Mouse (Mus musculus) CH12.LX (cell line): Measurements from ENCODE around the gene Rgl1.

ENCODE experiments used
- CTCF ChIP-seq, 2 experiments: IDR thresholded peaks in 1 of 2; conservative IDR thresholded peaks in 1 of 2; 2 replicates each; pipeline ENCODE4 v1.5.1; 2011 to 2012; ENCODE audit warnings: low read depth in 2 of 2, low read length in 2 of 2, improper control_type of control experiment in 1 of 2, inconsistent platforms in 1 of 2, mild to moderate bottlenecking in 1 of 2, moderate library complexity in 1 of 2
- ETS1 ChIP-seq: conservative IDR thresholded peaks from 2 replicates; pipeline ENCODE4 v1.6.1; 2012; ENCODE audit warnings: low read depth, mild to moderate bottlenecking, inconsistent platforms, low read length, improper control_type of control experiment, moderate library complexity
- NELFE ChIP-seq: IDR thresholded peaks from 2 replicates; pipeline ENCODE4 v1.6.1; 2011; ENCODE audit warnings: low read depth, low read length, improper control_type of control experiment
- RCOR1 ChIP-seq: conservative IDR thresholded peaks from 2 replicates; pipeline ENCODE4 v1.6.1; 2012; ENCODE audit warnings: low read depth, mild to moderate bottlenecking, inconsistent platforms, low read length, improper control_type of control experiment
- UBTF ChIP-seq: IDR thresholded peaks from 2 replicates; pipeline ENCODE4 v1.6.1; 2012; ENCODE audit warnings: low read depth, mild to moderate bottlenecking, inconsistent platforms, low read length, improper control_type of control experiment, moderate library complexity
- ZKSCAN1 ChIP-seq: IDR thresholded peaks from 2 replicates; pipeline ENCODE4 v1.6.1; 2012; ENCODE audit warnings: low read depth, inconsistent platforms, low read length, improper control_type of control experiment, borderline replicate concordance

DNA sequence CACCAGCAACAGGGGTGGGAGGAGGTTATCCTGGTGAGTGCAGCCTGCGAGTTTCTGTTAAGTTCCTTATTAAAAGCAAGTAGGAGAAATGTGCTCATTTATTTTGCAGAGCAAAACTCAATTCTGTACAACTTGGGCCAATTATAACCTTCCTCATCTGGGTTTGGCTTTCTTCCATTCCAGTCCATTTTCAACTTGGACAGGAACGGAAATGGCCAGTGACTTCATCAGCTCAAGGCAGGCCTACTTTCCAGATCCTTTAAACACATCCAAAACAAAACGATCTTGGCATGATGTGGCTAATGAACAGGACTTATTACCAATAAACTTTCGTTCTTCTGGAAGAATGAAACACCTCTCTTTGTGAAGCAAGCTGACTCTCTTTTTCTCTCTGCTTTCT lies 290.0 kb downstream of the Rgl1 start:
- TF ChIP-seq ZKSCAN1 = no peak
- TF ChIP-seq CTCF (conservative IDR thresholded peaks at IDR 0.05 in 1 of 2, IDR thresholded peaks at IDR 0.05 in 1 of 2; ENCODE audit: low read depth in 2 of 2, low read length in 2 of 2) = no peak
- TF ChIP-seq RCOR1 = no peak
- no peak for TF ChIP-seq ETS1
- TF ChIP-seq NELFE = no peak
- TF ChIP-seq UBTF = no peak
